Mouse (Mus musculus) heart, postnatal 10 days (tissue): ENCODE data around the gene Dynlrb2. TPM values are rescaled to one million over a fixed set of nuclear protein-coding genes. Genes with fewer than 3 reads are reported as not detected.

ENCODE experiments used
- DNase-seq, 2 experiments: peaks; one replicate each; pipeline ENCODE4 v3.0.0; 2021
- intact Hi-C: fragments of 180-260 bp; cut with DNase I; formaldehyde crosslinking; loops from one replicate; pipeline ENCODE4 v1.15.1; 2025
- total RNA-seq, 2 experiments: library from RNA; stranded (reverse); gene quantifications; 2 replicates each; pipeline ENCODE4 v1.2.3; 2021

Gene Dynlrb2
- total RNA-seq, 2 experiments from 2014 or later, result not detected

- DNase-seq, result no peak
- intact Hi-C loops, result no loop called here
Measured at GRCm38 (mm10) chr8:116536786-116537185, 32.0 kb downstream of the Dynlrb2 start.

GRCm38 (mm10) chr8:116538763-116539162, 34.0 kb downstream of the Dynlrb2 start:
- DNase-seq, result no peak
- intact Hi-C loops, result no loop called here

- no peak for DNase-seq
- intact Hi-C loops, result no loop called here
Measured at GRCm38 (mm10) chr8:116540136-116540535, 35.4 kb downstream of the Dynlrb2 start.

- peak; percentile 62 to 75 for DNase-seq
- intact Hi-C loops, result loop anchor here (2.0 kb wide), 1 partner anchor 34 kb away; no protein-coding TSS in a partner anchor
Measured at GRCm38 (mm10) chr8:116542842-116543241, 38.1 kb downstream of the Dynlrb2 start.

- intact Hi-C loops, result loop anchor here (2.0 kb wide), 1 partner anchor 35 kb away; no protein-coding TSS in a partner anchor
- no peak for DNase-seq
Measured at GRCm38 (mm10) chr8:116543366-116543765, 38.6 kb downstream of the Dynlrb2 start.

- no peak for DNase-seq
- intact Hi-C loops, result no loop called here
Measured at GRCm38 (mm10) chr8:116552255-116552654, 47.5 kb downstream of the Dynlrb2 start.

GRCm38 (mm10) chr8:116552778-116553177, 48.0 kb downstream of the Dynlrb2 start:
- intact Hi-C loops, result no loop called here
- no peak for DNase-seq

Other genes starting within 250 kb of the Dynlrb2 start
- gene Cdyl2, start 228.0 kb downstream of the Dynlrb2 start, total RNA-seq, result 1 to 10 TPM; 4.2 to 4.3 TPM